Mouse (Mus musculus) olfactory bulb, adult 2 months (tissue): ENCODE measurements at regions not wholly inside any gene's neighbourhood (a gene's known extent, or its start where the extent isn't known, plus 50 kb on each side); places are given as distances from the start of the nearest gene placed in this dataset.

Source experiments
- CTCF ChIP-seq: fragments of 200-500 bp; IDR thresholded peaks from 2 replicates; pipeline ENCODE4 v1.5.1; 2012; ENCODE audit warnings: low read depth, mild to moderate bottlenecking, low read length, moderate library complexity; ENCODE audit not compliant: insufficient read depth
- POLR2A ChIP-seq: fragments of 200-500 bp; IDR thresholded peaks from 2 replicates; pipeline ENCODE4 v1.6.1; 2012; ENCODE audit warnings: mild to moderate bottlenecking, low read depth, low read length, moderate library complexity; ENCODE audit not compliant: insufficient read depth

DNA sequence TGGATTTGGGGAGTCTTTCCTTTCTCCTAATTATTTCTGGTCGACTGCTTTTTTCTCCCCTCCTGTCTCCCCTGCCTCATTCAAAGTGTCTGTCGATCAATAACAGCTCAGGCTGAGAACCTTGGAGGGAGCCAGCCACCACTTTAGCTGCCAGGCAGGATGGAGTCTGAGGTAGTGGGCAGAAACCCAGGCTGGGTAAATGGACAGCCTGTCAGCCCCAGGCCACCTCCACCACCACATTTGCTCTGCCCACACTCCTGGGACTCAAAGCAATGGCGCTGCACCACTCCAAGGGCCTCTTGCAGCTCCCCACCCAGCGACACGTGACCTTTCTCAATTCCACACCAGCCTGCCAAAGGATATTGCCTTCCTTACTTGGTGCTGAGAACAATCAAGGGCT lies 290.7 kb upstream of the Myt1l start:
- no peak for TF ChIP-seq POLR2A
- no peak for TF ChIP-seq CTCF
